Mouse (Mus musculus): ENCODE results near the gene Tshr. TPM values are rescaled to one million over a fixed set of nuclear protein-coding genes. Genes with fewer than 3 reads are reported as not detected.

Tshr gene
- polyA plus RNA-seq, 1 experiment from 2014 or later, result 0.73 TPM

DNA sequence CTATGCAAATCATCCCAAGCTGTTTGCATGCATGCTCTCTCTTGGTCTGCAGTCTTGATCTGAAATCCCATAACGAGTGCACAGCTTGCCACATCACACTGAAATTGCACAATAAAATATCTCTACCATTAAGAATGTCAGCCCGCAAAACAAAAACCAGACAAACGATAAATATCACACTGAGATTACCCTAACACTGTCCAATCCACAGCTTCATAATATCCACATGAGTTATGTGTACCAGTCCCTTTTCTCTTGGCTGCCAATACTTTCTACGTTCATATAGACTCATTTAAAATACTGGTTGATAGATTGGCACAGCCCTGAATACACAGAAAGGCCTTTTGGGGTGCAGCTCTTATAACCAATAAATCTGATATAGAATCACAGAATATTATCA is 102.0 kb downstream of the Tshr start:
- Histone ChIP-seq H3K27me3 (ENCODE audit: control insufficient read depth, insufficient read depth, low read length) (no peaks in the 10 kb centered on the region), H3K9ac (ENCODE audit: low read depth, low read length) (no peak overlapping the region), H3K4me1 (ENCODE audit: control insufficient read depth, insufficient read depth, low read length) (no peaks in the 10 kb centered on the region), H3K36me3 (ENCODE audit: control insufficient read depth, insufficient read depth, low read length) (no peaks in the 10 kb centered on the region), H3K27ac (ENCODE audit: low read depth, low read length) (no peak overlapping the region), H3K4me2 (replicated peaks; ENCODE audit: low read depth, low read length) (no peak overlapping the region), H3K4me3 (ENCODE audit: low read length) (no peak overlapping the region), H3K9me3 (ENCODE audit: control insufficient read depth, low read length) (no peaks in the 10 kb centered on the region)
- ATAC-seq (ENCODE audit: low FRiP score, low TSS enrichment), result no peak
- WGBS, result 87% methylated on average over 4 of the region's 4 CpGs

- 53% methylated on average over 3 of the region's 3 CpGs for WGBS
- no peak overlapping the region for H3K9ac ChIP-seq (ENCODE audit: low read depth, low read length)
- H3K9me3 ChIP-seq (ENCODE audit: control insufficient read depth, low read length), result no peaks in the 10 kb centered on the region
- no peaks in the 10 kb centered on the region for H3K36me3 ChIP-seq (ENCODE audit: control insufficient read depth, insufficient read depth, low read length)
- ATAC-seq (ENCODE audit: low FRiP score, low TSS enrichment), result no peak
- H3K4me2 ChIP-seq (replicated peaks; ENCODE audit: low read depth, low read length), result no peak overlapping the region
- H3K27ac ChIP-seq (ENCODE audit: low read depth, low read length), result no peak overlapping the region
- no peaks in the 10 kb centered on the region for H3K4me1 ChIP-seq (ENCODE audit: control insufficient read depth, insufficient read depth, low read length)
- H3K4me3 ChIP-seq (ENCODE audit: low read length), result no peak overlapping the region
- no peaks in the 10 kb centered on the region for H3K27me3 ChIP-seq (ENCODE audit: control insufficient read depth, insufficient read depth, low read length)
These were observed 104.0 kb downstream of the Tshr start for GRCm38 (mm10) chr12:91488406-91488805.

DNA sequence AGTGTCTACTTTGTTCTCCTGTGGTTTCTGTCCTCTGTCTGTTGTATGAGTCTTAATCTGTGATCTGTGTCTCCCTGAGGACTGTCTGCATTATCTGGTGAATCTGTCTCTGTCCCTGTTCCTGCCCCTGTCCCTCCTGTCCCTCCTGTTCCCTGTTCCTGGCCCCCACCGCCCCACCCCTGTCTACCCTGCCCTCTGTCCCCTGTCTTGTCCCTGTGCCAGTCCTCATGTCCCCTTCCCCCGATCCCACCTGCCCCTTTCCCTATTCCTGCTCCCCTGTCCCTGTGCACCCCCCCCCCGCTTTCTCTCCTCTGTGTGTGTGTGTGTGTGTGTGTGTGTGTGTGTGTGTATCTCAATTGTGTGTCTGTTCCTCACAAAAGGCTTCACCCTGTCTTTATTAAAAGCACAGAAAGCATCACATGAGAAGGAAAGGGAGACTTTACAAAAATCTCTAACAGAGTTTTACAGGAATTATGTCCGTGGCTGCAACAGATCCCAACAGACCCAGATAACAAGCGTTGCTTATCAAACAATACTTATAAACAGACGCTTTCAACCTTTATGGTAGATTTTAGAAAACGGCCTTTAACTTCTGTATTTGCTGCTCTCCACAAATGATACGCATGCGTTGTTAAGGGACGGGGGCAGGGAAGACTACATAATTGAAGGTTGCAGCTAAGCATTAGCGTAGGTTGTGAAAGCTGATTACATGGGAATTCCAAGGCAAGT is 111.3 kb downstream of the Tshr start:
- Histone ChIP-seq H3K4me3 (ENCODE audit: low read length) (no peak overlapping the region), H3K36me3 (ENCODE audit: control insufficient read depth, insufficient read depth, low read length) (no peaks in the 10 kb centered on the region), H3K27ac (ENCODE audit: low read depth, low read length) (no peak overlapping the region), H3K27me3 (ENCODE audit: control insufficient read depth, insufficient read depth, low read length) (no peaks in the 10 kb centered on the region), H3K4me1 (ENCODE audit: control insufficient read depth, insufficient read depth, low read length) (no peaks in the 10 kb centered on the region), H3K4me2 (replicated peaks; ENCODE audit: low read depth, low read length) (no peak overlapping the region), H3K9me3 (ENCODE audit: control insufficient read depth, low read length) (no peaks in the 10 kb centered on the region), H3K9ac (ENCODE audit: low read depth, low read length) (no peak overlapping the region)
- 63% methylated on average over 11 of the region's 11 CpGs for WGBS
- ATAC-seq (ENCODE audit: low FRiP score, low TSS enrichment), result no peak

- Histone ChIP-seq H3K27me3 (ENCODE audit: control insufficient read depth, insufficient read depth, low read length) (no peaks in the 10 kb centered on the region), H3K36me3 (ENCODE audit: control insufficient read depth, insufficient read depth, low read length) (no peaks in the 10 kb centered on the region), H3K27ac (ENCODE audit: low read depth, low read length) (no peak overlapping the region), H3K9me3 (ENCODE audit: control insufficient read depth, low read length) (no peaks in the 10 kb centered on the region), H3K4me1 (ENCODE audit: control insufficient read depth, insufficient read depth, low read length) (no peaks in the 10 kb centered on the region), H3K9ac (ENCODE audit: low read depth, low read length) (no peak overlapping the region), H3K4me2 (replicated peaks; ENCODE audit: low read depth, low read length) (no peak overlapping the region), H3K4me3 (ENCODE audit: low read length) (no peak overlapping the region)
- ATAC-seq (ENCODE audit: low FRiP score, low TSS enrichment), result no peak
- WGBS, result 60% methylated on average over 3 of the region's 3 CpGs
These were observed 111.8 kb downstream of the Tshr start for GRCm38 (mm10) chr12:91496226-91496558.

- H3K9me3 ChIP-seq (ENCODE audit: control insufficient read depth, low read length), result no peaks in the 10 kb centered on the region
- H3K9ac ChIP-seq (ENCODE audit: low read depth, low read length), result no peak overlapping the region
- no peak for ATAC-seq (ENCODE audit: low FRiP score, low TSS enrichment)
- no peaks in the 10 kb centered on the region for H3K36me3 ChIP-seq (ENCODE audit: control insufficient read depth, insufficient read depth, low read length)
- H3K4me1 ChIP-seq (ENCODE audit: control insufficient read depth, insufficient read depth, low read length), result no peaks in the 10 kb centered on the region
- no peaks in the 10 kb centered on the region for H3K27me3 ChIP-seq (ENCODE audit: control insufficient read depth, insufficient read depth, low read length)
- WGBS, result 85% methylated on average over 2 of the region's 2 CpGs
- no peak overlapping the region for H3K27ac ChIP-seq (ENCODE audit: low read depth, low read length)
- H3K4me2 ChIP-seq (replicated peaks; ENCODE audit: low read depth, low read length), result no peak overlapping the region
- no peak overlapping the region for H3K4me3 ChIP-seq (ENCODE audit: low read length)
These were observed 116.1 kb downstream of the Tshr start for GRCm38 (mm10) chr12:91500475-91500874.

GRCm38 (mm10) chr12:91511766-91512165 is 127.4 kb downstream of the Tshr start:
- Histone ChIP-seq H3K4me2 (replicated peaks; ENCODE audit: low read depth, low read length) (no peak overlapping the region), H3K9me3 (ENCODE audit: control insufficient read depth, low read length) (no peaks in the 10 kb centered on the region), H3K4me1 (ENCODE audit: control insufficient read depth, insufficient read depth, low read length) (no peaks in the 10 kb centered on the region), H3K9ac (ENCODE audit: low read depth, low read length) (no peak overlapping the region), H3K27ac (ENCODE audit: low read depth, low read length) (no peak overlapping the region), H3K27me3 (ENCODE audit: control insufficient read depth, insufficient read depth, low read length) (no peaks in the 10 kb centered on the region), H3K4me3 (ENCODE audit: low read length) (no peak overlapping the region), H3K36me3 (ENCODE audit: control insufficient read depth, insufficient read depth, low read length) (no peaks in the 10 kb centered on the region)
- WGBS, result 73% methylated on average over 3 of the region's 3 CpGs
- ATAC-seq (ENCODE audit: low FRiP score, low TSS enrichment), result no peak

DNA sequence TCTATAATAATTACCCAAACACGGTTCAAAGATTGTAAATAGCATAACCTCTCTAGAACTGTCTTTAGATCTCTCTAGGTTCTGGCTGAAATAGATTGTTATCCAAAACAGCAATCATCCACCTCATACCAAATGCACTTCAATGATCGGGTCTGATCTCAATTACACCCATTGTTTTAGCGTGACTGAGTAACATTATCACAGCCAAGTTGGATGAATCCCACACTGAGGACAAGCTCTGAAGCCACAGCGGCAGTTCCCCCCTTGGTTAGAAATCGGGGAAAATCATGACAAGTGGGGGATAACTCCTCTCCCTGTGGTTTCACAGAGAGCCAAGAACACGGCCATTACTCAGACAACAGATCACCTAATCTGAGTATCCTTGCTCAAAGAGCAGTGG is 129.6 kb downstream of the Tshr start:
- H3K36me3 ChIP-seq (ENCODE audit: control insufficient read depth, insufficient read depth, low read length), result no peaks in the 10 kb centered on the region
- H3K4me1 ChIP-seq (ENCODE audit: control insufficient read depth, insufficient read depth, low read length), result no peaks in the 10 kb centered on the region
- ATAC-seq (ENCODE audit: low FRiP score, low TSS enrichment), result no peak
- H3K4me3 ChIP-seq (ENCODE audit: low read length), result no peak overlapping the region
- no peaks in the 10 kb centered on the region for H3K27me3 ChIP-seq (ENCODE audit: control insufficient read depth, insufficient read depth, low read length)
- no peaks in the 10 kb centered on the region for H3K9me3 ChIP-seq (ENCODE audit: control insufficient read depth, low read length)
- H3K9ac ChIP-seq (ENCODE audit: low read depth, low read length), result no peak overlapping the region
- no peak overlapping the region for H3K27ac ChIP-seq (ENCODE audit: low read depth, low read length)
- no peak overlapping the region for H3K4me2 ChIP-seq (replicated peaks; ENCODE audit: low read depth, low read length)
- 87% methylated on average over 6 of the region's 6 CpGs for WGBS

- no peak overlapping the region for H3K4me3 ChIP-seq (ENCODE audit: low read length)
- H3K9me3 ChIP-seq (ENCODE audit: control insufficient read depth, low read length), result no peaks in the 10 kb centered on the region
- no peak overlapping the region for H3K27ac ChIP-seq (ENCODE audit: low read depth, low read length)
- WGBS, result 75% methylated on average over 3 of the region's 3 CpGs
- no peaks in the 10 kb centered on the region for H3K4me1 ChIP-seq (ENCODE audit: control insufficient read depth, insufficient read depth, low read length)
- ATAC-seq (ENCODE audit: low FRiP score, low TSS enrichment), result no peak
- no peak overlapping the region for H3K4me2 ChIP-seq (replicated peaks; ENCODE audit: low read depth, low read length)
- H3K9ac ChIP-seq (ENCODE audit: low read depth, low read length), result no peak overlapping the region
- H3K27me3 ChIP-seq (ENCODE audit: control insufficient read depth, insufficient read depth, low read length), result no peaks in the 10 kb centered on the region
- H3K36me3 ChIP-seq (ENCODE audit: control insufficient read depth, insufficient read depth, low read length), result no peaks in the 10 kb centered on the region
These were observed 133.4 kb downstream of the Tshr start for GRCm38 (mm10) chr12:91517808-91518207.

GRCm38 (mm10) chr12:91523626-91524025 is 139.3 kb downstream of the Tshr start:
- no peak overlapping the region for H3K4me2 ChIP-seq (replicated peaks; ENCODE audit: low read depth, low read length)
- H3K4me1 ChIP-seq (ENCODE audit: control insufficient read depth, insufficient read depth, low read length), result no peaks in the 10 kb centered on the region
- H3K9me3 ChIP-seq (ENCODE audit: control insufficient read depth, low read length), result no peaks in the 10 kb centered on the region
- WGBS, result 73% methylated on average over 3 of the region's 3 CpGs
- H3K4me3 ChIP-seq (ENCODE audit: low read length), result no peak overlapping the region
- no peak for ATAC-seq (ENCODE audit: low FRiP score, low TSS enrichment)
- no peaks in the 10 kb centered on the region for H3K27me3 ChIP-seq (ENCODE audit: control insufficient read depth, insufficient read depth, low read length)
- H3K9ac ChIP-seq (ENCODE audit: low read depth, low read length), result no peak overlapping the region
- H3K36me3 ChIP-seq (ENCODE audit: control insufficient read depth, insufficient read depth, low read length), result no peaks in the 10 kb centered on the region
- H3K27ac ChIP-seq (ENCODE audit: low read depth, low read length), result no peak overlapping the region

Measured in kidney, embryonic 14.5 days (tissue).